Mouse (Mus musculus) embryonic fibroblast, embryonic 13.5 days (primary cell): ENCODE results near the gene Wasf1.

ENCODE experiments used
- CTCF ChIP-seq: IDR thresholded peaks from 2 replicates; pipeline ENCODE4 v1.5.1; 2011; ENCODE audit warnings: mild to moderate bottlenecking, control low read depth, low read length, moderate library complexity, borderline replicate concordance; ENCODE audit not compliant: insufficient read depth
- POLR2A ChIP-seq: IDR thresholded peaks from 2 replicates; pipeline ENCODE4 v1.6.1; 2011; ENCODE audit warnings: low read depth, mild to moderate bottlenecking, control low read depth, low read length, moderate library complexity

GRCm38 (mm10) chr10:40896656-40897055 is 13.4 kb downstream of the Wasf1 start:
- TF ChIP-seq POLR2A (no peak), CTCF (no peak)
